Mouse (Mus musculus) gastrocnemius, postnatal 25 days (tissue): ENCODE data around the gene Dus2. TPM values are rescaled to one million over a fixed set of nuclear protein-coding genes. Genes with fewer than 3 reads are reported as not detected.
A peak's percentile ranks its signal among the peaks of the same experiment; 100 is the strongest.

ENCODE experiments used
- DNase-seq: peaks from one replicate; pipeline ENCODE4 v3.0.0; 2022
- total RNA-seq, 2 experiments: library from RNA; stranded (reverse); gene quantifications; 1 replicate in 1 of 2; 2 replicates in 1 of 2; pipeline ENCODE4 v1.2.3; 2021

The Dus2 gene
- total RNA-seq, 2 experiments from 2014 or later, result 8.7 to 10.6 TPM

DNA sequence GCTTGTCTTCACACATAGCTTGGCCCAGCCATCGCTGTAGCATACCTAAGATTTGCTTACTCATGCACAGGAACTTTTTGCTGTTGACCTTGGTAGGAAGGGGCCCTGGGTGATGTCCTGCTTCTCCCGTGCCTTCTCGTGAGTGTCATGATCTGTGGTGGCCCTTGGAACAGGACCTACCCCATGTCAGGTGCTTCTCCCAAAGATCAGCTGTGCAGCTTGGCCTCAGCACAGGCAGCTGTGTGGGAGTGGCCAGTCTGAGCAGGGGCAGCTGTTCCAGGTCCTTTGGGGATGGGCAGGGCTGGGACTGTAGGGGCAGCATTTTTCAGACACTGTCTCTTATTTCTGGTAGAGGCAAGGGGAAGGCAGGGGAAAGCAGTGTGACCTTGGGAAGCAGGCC lies 53.0 kb downstream of the Dus2 start:
- peak; percentile 72 for DNase-seq

DNA sequence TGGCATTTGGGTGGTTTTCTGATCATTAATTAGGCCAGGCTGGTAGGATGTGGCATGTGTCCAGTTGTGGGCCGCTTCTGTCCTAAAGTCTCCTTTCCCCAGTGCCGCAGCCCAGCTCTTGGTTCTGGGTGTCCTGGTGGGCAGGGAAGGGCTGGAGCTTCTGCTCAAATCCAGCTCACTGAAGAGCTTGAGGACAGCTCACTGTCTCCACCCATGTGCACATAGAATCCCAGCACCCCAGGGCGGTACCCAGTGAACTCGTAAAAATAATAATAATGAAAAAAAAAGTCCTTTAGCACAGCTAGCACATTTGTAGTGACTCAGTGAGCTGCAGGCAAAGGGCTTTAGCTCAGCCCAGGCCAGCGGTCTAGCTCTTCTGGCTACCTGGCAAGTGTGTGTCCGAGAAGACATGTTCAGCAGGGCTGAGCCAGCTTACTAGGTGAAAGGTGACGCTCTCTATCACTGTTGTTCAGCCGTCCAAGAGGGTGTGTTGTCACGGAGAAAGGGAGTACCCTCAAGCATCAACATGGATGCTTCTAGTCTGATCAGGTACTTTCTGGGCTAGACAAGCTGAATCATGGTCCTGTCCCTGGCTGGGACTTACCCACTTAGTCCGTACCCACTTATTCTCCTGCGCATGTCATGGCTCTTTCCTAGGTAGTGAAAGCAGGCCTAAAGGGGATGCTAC lies 55.9 kb downstream of the Dus2 start:
- no peak for DNase-seq

DNA sequence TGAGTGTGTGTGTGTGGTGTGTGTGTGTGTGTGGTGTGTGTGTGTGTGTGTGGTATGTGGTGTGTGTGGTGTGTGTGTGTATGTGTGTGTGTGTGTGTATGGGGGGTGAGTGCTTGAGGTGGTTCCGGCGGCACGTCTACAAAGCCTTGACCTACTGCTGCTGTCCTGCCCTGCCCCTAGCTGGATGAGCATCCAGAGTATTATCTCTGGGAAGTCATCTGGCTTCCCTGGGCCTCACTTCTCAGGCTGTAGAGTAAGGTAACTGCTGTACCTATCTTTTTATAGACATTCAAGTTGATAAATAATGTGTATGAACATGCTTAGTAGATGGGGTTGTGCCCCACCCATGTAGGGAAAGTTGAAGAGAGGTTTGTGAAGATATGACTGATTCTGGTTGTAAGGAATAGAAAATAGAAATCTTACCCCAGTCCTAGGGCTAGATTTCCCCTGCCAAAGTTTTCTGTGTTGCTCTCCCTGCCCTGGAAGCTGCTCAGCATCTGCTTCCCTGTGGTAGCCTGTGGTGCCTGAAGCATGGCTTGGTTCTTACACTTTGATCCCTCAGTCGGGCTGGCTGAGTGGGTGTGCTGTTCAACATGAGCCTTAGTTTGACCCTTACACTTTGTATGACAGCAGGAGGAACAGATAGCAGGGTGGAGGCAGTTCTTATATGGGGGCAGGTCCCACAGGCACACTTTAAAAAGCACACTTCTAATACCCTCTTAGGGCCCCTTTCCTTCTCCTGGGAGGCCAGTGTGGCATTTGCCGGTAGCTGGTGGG lies 56.9 kb downstream of the Dus2 start:
- no peak for DNase-seq

- no peak for DNase-seq
Observed at GRCm38 (mm10) chr8:106049840-106050239, 58.7 kb downstream of the Dus2 start.

- no peak for DNase-seq
Observed at GRCm38 (mm10) chr8:106051068-106051467, 59.9 kb downstream of the Dus2 start.

- DNase-seq, result no peak
Observed at GRCm38 (mm10) chr8:106052510-106053089, 61.5 kb downstream of the Dus2 start.

DNA sequence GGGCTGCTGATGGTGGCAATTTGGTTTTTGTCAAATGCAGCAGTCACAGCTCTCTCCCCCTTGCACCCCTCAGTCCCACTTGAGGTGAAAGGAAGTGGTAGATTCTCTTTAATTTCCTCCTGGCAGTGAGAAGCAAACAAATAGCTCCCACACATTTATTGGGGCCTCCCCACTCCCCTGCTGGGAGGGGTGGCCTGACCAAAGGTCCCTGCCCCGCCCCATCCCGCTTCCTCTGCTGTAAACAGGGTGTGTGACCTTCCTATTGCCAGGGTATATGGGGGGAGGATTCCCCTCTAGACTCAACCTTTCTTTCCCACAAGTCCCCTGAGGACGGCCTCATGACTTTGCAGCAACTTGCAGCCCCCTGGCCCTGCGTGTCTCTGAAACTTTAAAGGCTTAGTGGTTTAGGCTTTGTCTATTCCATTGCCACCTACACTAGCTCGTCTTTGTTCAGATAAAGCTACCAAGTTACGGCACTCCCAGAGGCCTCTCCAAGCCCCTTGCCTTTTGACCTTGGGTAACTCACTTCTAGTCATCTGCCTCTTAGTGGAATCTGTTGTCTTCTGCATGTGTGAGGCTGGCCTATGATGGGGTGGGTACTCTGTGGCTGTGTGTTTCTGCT lies 63.2 kb downstream of the Dus2 start:
- DNase-seq, result peak; percentile 49

- no peak for DNase-seq
Observed at GRCm38 (mm10) chr8:106055038-106055437, 63.9 kb downstream of the Dus2 start.

DNA sequence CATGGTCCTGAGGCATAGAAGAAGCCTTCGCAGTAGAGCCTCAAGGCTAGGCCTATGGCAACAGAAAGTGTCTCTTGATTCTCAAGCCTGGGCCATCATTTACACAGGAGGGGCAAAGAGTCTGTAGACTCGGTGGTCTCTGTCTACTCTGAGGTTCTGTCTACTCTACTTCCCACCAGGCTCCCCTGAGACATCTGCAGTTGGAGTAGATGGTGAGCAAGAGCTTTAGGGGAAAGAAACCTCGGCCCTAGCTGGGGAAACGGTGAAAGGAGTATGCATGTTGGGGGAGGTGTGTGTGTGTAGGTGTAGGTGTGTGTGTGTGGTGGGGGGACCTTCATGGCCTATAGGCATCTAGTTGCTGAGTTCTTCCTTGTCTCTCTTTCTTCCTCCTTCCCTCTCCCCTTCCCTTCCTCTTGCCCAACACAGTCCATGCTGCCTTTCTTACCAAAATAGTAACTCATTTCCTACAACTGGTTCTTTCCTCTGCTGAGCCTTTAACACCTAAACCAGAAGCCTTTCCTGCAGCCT lies 65.4 kb downstream of the Dus2 start:
- no peak for DNase-seq

GRCm38 (mm10) chr8:106058731-106059612 lies 67.8 kb downstream of the Dus2 start, which contains the start of gene Nfatc3:
Gene Nfatc3, plus strand, starts transcription at chr8:106058840.
- DNase-seq, result peak; percentile 98

DNA sequence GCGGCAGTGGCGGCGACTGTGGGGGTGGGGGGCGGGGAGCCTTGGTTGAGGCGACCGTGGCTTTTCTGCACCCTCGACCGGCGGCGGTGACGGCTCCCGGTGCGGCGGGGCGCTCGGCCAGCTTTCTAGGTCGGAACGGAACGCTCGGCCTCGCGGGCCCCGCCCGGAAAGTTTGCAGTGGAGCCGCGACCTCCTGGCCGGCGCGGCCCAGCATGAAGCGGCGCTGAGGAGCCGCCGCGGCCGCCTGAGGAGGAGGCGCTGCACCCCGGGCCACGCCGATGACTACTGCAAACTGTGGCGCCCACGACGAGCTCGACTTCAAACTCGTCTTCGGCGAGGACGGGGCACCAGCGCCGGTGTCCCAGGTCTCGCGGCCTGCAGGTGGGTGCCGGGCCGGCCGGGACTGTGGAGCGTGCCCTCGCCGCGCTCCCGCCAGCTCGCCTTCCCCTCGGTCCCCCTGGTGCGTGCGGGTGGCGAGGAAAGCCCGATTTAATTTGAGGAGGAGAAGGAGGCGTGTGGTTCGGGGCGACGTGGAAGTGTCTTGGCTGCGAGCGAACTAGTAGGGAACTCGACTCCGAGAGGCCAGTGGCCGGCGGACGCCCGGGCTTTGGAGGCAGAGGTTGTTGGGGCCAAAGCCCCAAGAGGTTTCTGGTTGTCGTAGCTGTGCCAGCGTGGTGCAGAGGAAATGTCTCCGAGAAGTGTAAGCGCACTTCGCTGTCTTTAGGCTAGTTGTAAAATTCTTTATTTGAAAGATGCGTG lies 68.7 kb downstream of the Dus2 start:
- DNase-seq, result peak; percentile 64

DNA sequence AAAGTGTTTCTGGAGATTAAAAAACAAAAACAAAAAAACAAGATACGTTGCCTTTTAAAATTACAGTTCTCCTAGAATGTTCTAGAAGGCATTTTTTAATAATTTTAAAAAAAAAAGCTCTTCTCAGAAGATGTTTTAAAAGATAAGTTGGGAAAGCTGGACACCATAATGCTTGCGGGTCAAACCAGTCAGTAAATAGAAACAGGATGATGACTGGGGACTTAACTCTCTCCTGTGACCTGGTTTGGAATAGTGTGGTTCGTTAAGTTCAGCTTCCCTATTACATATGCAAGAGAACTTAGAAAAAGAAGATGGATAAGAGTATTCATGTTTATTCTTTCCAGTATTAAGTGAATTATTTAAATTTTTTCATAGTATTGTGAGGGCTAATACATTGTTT lies 69.4 kb downstream of the Dus2 start:
- DNase-seq, result no peak

GRCm38 (mm10) chr8:106061686-106062085 lies 70.5 kb downstream of the Dus2 start:
- DNase-seq, result no peak

DNA sequence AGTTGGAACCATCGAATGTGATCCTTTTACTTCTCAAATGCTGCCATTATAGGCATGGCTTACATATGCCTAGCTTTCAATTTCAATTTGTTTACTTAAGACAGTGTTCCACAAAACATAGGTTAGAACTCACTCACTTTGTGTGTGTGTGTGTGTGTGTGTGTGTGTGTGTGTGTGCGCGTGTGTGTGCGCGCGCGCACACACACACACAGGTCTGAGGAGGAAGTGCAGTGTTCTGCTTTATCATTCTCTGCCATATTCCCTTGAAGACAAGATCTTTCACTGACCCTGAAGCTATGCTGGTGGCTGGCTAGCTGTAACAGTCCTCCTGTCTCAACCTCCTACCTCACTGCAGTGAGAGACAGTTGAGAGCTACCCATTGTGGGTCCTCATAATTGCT lies 71.9 kb downstream of the Dus2 start:
- no peak for DNase-seq

DNA sequence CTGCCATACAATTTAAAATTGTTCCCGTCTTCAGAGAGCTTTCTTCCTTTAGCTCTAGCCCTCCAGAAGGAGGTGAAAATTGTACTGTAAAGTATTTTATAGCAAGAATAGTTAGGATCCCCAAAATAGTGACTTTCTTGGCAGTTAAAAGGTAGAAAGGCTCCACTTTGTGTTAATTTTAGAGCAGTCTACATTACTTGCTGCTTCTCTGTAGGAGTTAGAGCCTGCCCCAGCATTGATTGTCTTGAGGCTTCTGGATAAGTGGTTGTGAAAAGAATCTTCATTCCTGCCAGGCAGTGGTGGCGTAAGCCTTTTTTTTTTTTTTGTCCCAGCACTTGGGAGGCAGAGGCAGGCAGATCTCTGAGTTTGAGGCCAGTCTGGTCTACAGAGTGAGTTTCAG lies 75.6 kb downstream of the Dus2 start:
- DNase-seq, result no peak

DNA sequence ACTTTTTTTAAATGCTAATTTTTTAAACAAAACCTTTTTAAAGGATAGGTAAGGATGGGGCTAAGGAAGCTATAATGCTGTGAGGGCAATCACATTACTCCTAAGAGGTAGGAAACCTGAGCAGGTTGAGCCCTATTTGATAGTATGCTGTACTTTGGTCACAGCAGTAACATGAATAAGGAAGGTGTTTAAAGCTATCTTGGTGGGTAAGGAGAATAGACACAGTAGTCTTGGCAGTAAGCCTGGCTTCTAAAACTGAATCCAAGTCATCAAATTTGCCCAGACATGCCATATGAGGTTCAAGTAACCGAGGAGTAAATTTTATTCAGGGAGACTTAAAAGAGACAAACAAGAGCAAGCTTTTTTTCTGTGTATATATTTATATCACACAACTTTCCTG lies 78.4 kb downstream of the Dus2 start:
- DNase-seq, result no peak

DNA sequence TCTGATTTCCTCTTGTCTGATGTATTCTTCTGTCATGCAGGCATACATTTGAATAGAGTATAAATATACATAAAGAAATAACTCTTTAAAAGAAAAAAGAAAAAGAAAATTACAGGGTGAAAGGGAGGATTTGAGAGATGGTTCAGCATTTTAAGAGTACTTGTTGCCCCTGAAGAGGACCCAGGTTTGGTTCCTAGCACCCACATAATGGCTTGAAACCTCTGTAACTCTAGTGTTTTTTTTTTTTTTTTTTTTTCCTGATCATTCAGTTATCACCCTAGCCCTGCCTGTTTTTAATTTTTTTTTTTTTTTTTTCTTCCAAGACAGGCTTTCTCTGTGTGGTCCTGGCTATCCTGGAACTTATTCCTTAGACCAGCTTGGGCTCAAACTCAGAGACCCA lies 81.0 kb downstream of the Dus2 start:
- no peak for DNase-seq

DNA sequence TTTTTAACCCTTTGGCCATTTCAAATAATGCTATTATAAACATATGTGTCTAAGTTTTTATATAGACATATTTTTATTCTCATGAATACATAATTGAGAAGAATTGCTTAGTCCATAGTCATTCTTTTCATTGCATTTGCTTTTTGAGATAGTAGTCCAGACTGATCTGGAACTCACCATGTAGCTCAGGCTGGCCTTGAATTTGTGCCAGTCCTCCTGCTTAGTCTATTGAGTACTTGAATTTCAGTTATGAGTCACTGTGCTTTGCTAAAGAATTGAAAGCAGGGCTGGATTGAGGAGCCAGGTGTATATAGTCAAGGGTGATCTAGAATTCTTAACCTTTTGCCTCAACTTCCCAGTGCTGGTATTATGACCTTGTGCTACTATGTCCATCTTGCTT lies 83.1 kb downstream of the Dus2 start:
- DNase-seq, result no peak

DNA sequence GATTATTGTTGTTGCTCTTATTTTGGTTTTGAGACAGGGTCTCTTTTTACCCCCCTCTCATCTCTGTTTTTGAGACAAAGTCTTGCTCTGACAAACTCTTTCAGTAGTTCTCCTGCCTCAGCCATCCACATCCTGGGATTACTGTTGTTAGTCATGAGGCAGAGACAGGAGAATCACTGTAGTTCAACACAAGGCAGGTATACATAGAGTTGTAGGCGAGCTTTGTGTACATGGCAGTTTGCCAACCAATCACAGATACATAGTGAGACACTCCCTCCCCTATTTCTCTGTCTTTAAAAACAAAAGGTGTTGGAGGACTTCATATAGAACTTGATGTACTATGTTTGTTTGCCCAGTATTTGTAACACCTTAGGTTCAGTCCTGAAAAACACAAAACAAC lies 83.5 kb downstream of the Dus2 start:
- DNase-seq, result no peak

GRCm38 (mm10) chr8:106075161-106075862 lies 84.2 kb downstream of the Dus2 start:
- DNase-seq, result no peak
